Mouse (Mus musculus) G1E-ER4 (cell line): ENCODE data around the gene Vmp1. TPM values are rescaled to one million over a fixed set of nuclear protein-coding genes. Genes with fewer than 3 reads are reported as not detected.
A peak's percentile ranks its signal among the peaks of the same experiment; 100 is the strongest.

ENCODE experiments used
- GATA1 ChIP-seq: IDR thresholded peaks from one replicate; pipeline ENCODE4 v1.8.0; 2012; ENCODE audit warnings: low read length, inconsistent platforms
- polyA plus RNA-seq: library from polyadenylated mRNA; stranded (reverse); fragments of >175 nt; gene quantifications from 2 replicates; pipeline ENCODE4 v1.2.3, GENCODE M21; 2012

Vmp1 gene
- polyA plus RNA-seq, 1 experiment = 25.3 TPM

- no peak for TF ChIP-seq GATA1
Measured at GRCm38 (mm10) chr11:86590066-86590465, 93.6 kb downstream of the Vmp1 start.

GRCm38 (mm10) chr11:86588583-86589298 is 94.9 kb downstream of the Vmp1 start:
- TF ChIP-seq GATA1 = no peak

GRCm38 (mm10) chr11:86587830-86588229 is 95.8 kb downstream of the Vmp1 start:
- no peak for TF ChIP-seq GATA1

GRCm38 (mm10) chr11:86586868-86587792 is 96.5 kb downstream of the Vmp1 start:
- peak; percentile 32 for TF ChIP-seq GATA1

- TF ChIP-seq GATA1 = no peak
Measured at GRCm38 (mm10) chr11:86586177-86586867, 97.3 kb downstream of the Vmp1 start.

GRCm38 (mm10) chr11:86585598-86585984 is 98.0 kb downstream of the Vmp1 start:
- no peak for TF ChIP-seq GATA1

- no peak for TF ChIP-seq GATA1
Measured at GRCm38 (mm10) chr11:86584898-86585597, 98.6 kb downstream of the Vmp1 start.

GRCm38 (mm10) chr11:86583990-86584897 is 99.4 kb downstream of the Vmp1 start:
- TF ChIP-seq GATA1 = no peak

- TF ChIP-seq GATA1 = no peak
Measured at GRCm38 (mm10) chr11:86583313-86583825, 100.3 kb downstream of the Vmp1 start.

- no peak for TF ChIP-seq GATA1
Measured at GRCm38 (mm10) chr11:86582543-86583260, 100.9 kb downstream of the Vmp1 start.

GRCm38 (mm10) chr11:86581943-86582542 is 101.6 kb downstream of the Vmp1 start:
- TF ChIP-seq GATA1 = no peak

GRCm38 (mm10) chr11:86581250-86581753 is 102.3 kb downstream of the Vmp1 start:
- peak; percentile 10 for TF ChIP-seq GATA1
